Mouse (Mus musculus) CH12.LX (cell line): Measurements from ENCODE around the gene Dhx15. TPM values are rescaled to one million over a fixed set of nuclear protein-coding genes. Genes with fewer than 3 reads are reported as not detected.
A peak's percentile ranks its signal among the peaks of the same experiment; 100 is the strongest.

Source experiments
- DNase-seq: peaks from one replicate; pipeline ENCODE4 v3.0.0-alpha.2; 2013; ENCODE audit errors: extremely low read depth
- H3K27ac ChIP-seq: 2 replicates; pipeline ENCODE4 v1.5.1; 2012; ENCODE audit warnings: low read depth, mild to moderate bottlenecking, control low read depth, moderate library complexity; ENCODE audit not compliant: insufficient read depth
- H3K27me3 ChIP-seq: replicated peaks from 2 replicates; pipeline ENCODE3; 2012; ENCODE audit warnings: inconsistent platforms
- H3K36me3 ChIP-seq, 2 experiments: replicated peaks in 1 of 2; 2 replicates each; pipeline versions ENCODE3 to v1.6.1; 2012; ENCODE audit warnings: inconsistent platforms in 1 of 2, low read length in 1 of 2, mild to moderate bottlenecking in 1 of 2, mixed read lengths in 1 of 2, moderate library complexity in 1 of 2; ENCODE audit not compliant: control insufficient read depth in 1 of 2, insufficient read depth in 1 of 2
- H3K4me1 ChIP-seq, 2 experiments: 2 replicates each; pipeline ENCODE4 v1.6.1; 2012; ENCODE audit warnings: inconsistent platforms in 1 of 2, moderate library complexity in 1 of 2; ENCODE audit not compliant: insufficient read depth in 2 of 2, control insufficient read depth in 1 of 2
- H3K4me2 ChIP-seq: 2 replicates; pipeline ENCODE4 v1.6.1; 2012; ENCODE audit warnings: low read depth, mild to moderate bottlenecking, control low read depth; ENCODE audit not compliant: poor library complexity, insufficient read depth, severe bottlenecking
- H3K4me3 ChIP-seq, 3 experiments: fragments of 150-350 bp in 1 of 3; sonication (generic) in 1 of 3; replicated peaks in 1 of 3; 2 replicates each; pipeline versions ENCODE3 to v1.5.1; 2011 to 2012; ENCODE audit warnings: low read depth in 2 of 3, low read length in 2 of 3, mild to moderate bottlenecking in 2 of 3, moderate library complexity in 2 of 3, control low read depth in 1 of 3, improper control_type of control experiment in 1 of 3, inconsistent platforms in 1 of 3, mixed read lengths in 1 of 3; ENCODE audit not compliant: poor library complexity in 1 of 3
- H3K79me2 ChIP-seq: replicated peaks from 2 replicates; pipeline ENCODE4 v1.6.1; 2012; ENCODE audit warnings: mild to moderate bottlenecking, moderate library complexity; ENCODE audit not compliant: control insufficient read depth, poor library complexity, insufficient read depth, severe bottlenecking; ENCODE audit errors: extremely low read depth
- H3K9ac ChIP-seq: 2 replicates; pipeline ENCODE4 v1.6.1; 2012; ENCODE audit warnings: low read depth, mild to moderate bottlenecking, control low read depth, moderate library complexity; ENCODE audit not compliant: insufficient read depth
- H3K9me3 ChIP-seq: replicated peaks from 2 replicates; pipeline ENCODE3; 2012; ENCODE audit warnings: low read length, inconsistent platforms, mixed read lengths
- BHLHE40 ChIP-seq: IDR thresholded peaks from 2 replicates; pipeline ENCODE4 v1.6.1; 2011; ENCODE audit warnings: mild to moderate bottlenecking, low read depth, low read length, improper control_type of control experiment
- CHD1 ChIP-seq: IDR thresholded peaks from 2 replicates; pipeline ENCODE4 v1.6.1; 2012; ENCODE audit warnings: low read depth, low read length, improper control_type of control experiment, inconsistent platforms
- ELF1 ChIP-seq: IDR thresholded peaks from 2 replicates; pipeline ENCODE4 v1.6.1; 2014; ENCODE audit warnings: low read depth, mild to moderate bottlenecking, inconsistent platforms, low read length, improper control_type of control experiment
- EP300 ChIP-seq: IDR thresholded peaks from 2 replicates; pipeline ENCODE4 v1.6.1; 2011; ENCODE audit warnings: low read length, improper control_type of control experiment
- GABPA ChIP-seq: IDR thresholded peaks from 2 replicates; pipeline ENCODE4 v1.6.1; 2012; ENCODE audit warnings: low read depth, low read length, improper control_type of control experiment, inconsistent platforms; ENCODE audit not compliant: insufficient replicate concordance
- HCFC1 ChIP-seq: IDR thresholded peaks from 2 replicates; pipeline ENCODE4 v1.6.1; 2012; ENCODE audit warnings: low read depth, mild to moderate bottlenecking, inconsistent platforms, low read length, improper control_type of control experiment
- JUN ChIP-seq: IDR thresholded peaks from 2 replicates; pipeline ENCODE4 v1.6.1; 2011; ENCODE audit warnings: low read depth, mild to moderate bottlenecking, low read length, improper control_type of control experiment, moderate library complexity; ENCODE audit not compliant: insufficient read depth
- JUND ChIP-seq: conservative IDR thresholded peaks from 2 replicates; pipeline ENCODE4 v1.6.1; 2011; ENCODE audit warnings: low read depth, low read length, improper control_type of control experiment
- KAT2A ChIP-seq: IDR thresholded peaks from 2 replicates; pipeline ENCODE4 v1.6.1; 2012; ENCODE audit warnings: low read length, improper control_type of control experiment, inconsistent platforms; ENCODE audit not compliant: insufficient replicate concordance
- MAFK ChIP-seq: IDR thresholded peaks from 2 replicates; pipeline ENCODE4 v1.6.1; 2011; ENCODE audit warnings: low read length, improper control_type of control experiment; ENCODE audit not compliant: insufficient replicate concordance
- MEF2A ChIP-seq: IDR thresholded peaks from 2 replicates; pipeline ENCODE4 v1.6.1; 2014; ENCODE audit warnings: low read depth, mild to moderate bottlenecking, inconsistent platforms, low read length, improper control_type of control experiment, borderline replicate concordance
- MXI1 ChIP-seq: IDR thresholded peaks from 2 replicates; pipeline ENCODE4 v1.6.1; 2011; ENCODE audit warnings: mild to moderate bottlenecking, low read depth, low read length, improper control_type of control experiment
- MYC ChIP-seq: IDR thresholded peaks from 2 replicates; pipeline ENCODE4 v1.6.1; 2011; ENCODE audit warnings: low read depth, mild to moderate bottlenecking, improper control_type of control experiment, low read length
- NRF1 ChIP-seq: IDR thresholded peaks from 2 replicates; pipeline ENCODE4 v1.6.1; 2014; ENCODE audit warnings: low read depth, mild to moderate bottlenecking, inconsistent platforms, low read length, improper control_type of control experiment, moderate library complexity
- PAX5 ChIP-seq: IDR thresholded peaks from 2 replicates; pipeline ENCODE4 v1.6.1; 2012; ENCODE audit warnings: low read length, inconsistent platforms, mixed read lengths
- POLR2A ChIP-seq: IDR thresholded peaks from 2 replicates; pipeline ENCODE4 v1.6.1; 2011; ENCODE audit warnings: low read depth, mild to moderate bottlenecking, improper control_type of control experiment, low read length
- POLR2AphosphoS2 ChIP-seq: IDR thresholded peaks from 2 replicates; pipeline ENCODE4 v1.6.1; 2011; ENCODE audit warnings: low read depth, low read length, improper control_type of control experiment
- RAD21 ChIP-seq: IDR thresholded peaks from 2 replicates; pipeline ENCODE4 v1.6.1; 2011; ENCODE audit warnings: low read depth, mild to moderate bottlenecking, low read length, improper control_type of control experiment, moderate library complexity
- SIN3A ChIP-seq: IDR thresholded peaks from 2 replicates; pipeline ENCODE4 v1.6.1; 2012; ENCODE audit warnings: low read length, improper control_type of control experiment, inconsistent platforms
- TCF12 ChIP-seq: IDR thresholded peaks from 2 replicates; pipeline ENCODE4 v1.6.1; 2014; ENCODE audit warnings: low read depth, mild to moderate bottlenecking, inconsistent platforms, low read length, improper control_type of control experiment
- UBTF ChIP-seq: IDR thresholded peaks from 2 replicates; pipeline ENCODE4 v1.6.1; 2012; ENCODE audit warnings: low read depth, mild to moderate bottlenecking, inconsistent platforms, low read length, improper control_type of control experiment, moderate library complexity
- USF1 ChIP-seq: IDR thresholded peaks from 2 replicates; pipeline ENCODE4 v1.6.1; 2014; ENCODE audit warnings: low read depth, mild to moderate bottlenecking, inconsistent platforms, low read length, improper control_type of control experiment
- ZNF384 ChIP-seq: IDR thresholded peaks from 2 replicates; pipeline ENCODE4 v1.6.1; 2012; ENCODE audit warnings: low read depth, low read length, improper control_type of control experiment, inconsistent platforms
- dilution Hi-C: fragments of 300-500 bp; cut with MboI; formaldehyde crosslinking; loops from 2 replicates; pipeline ENCODE4 v1.14.3; 2020; ENCODE audit warnings: low sequenced_read_pairs; ENCODE audit not compliant: extremely low pct_unique_long_range_greater_than_20kb, extremely low pct_ligation_motif_present
- in situ Hi-C: fragments of 300-500 bp; cut with MboI; formaldehyde crosslinking; loops from 3 replicates; pipeline ENCODE4 v1.14.3; 2019; ENCODE audit warnings: low sequenced_read_pairs, low pct_ligation_motif_present, low pct_unique_long_range_greater_than_20kb, mixed read lengths
- polyA plus RNA-seq: library from polyadenylated mRNA; unstranded; fragments of >175 nt; gene quantifications from 2 replicates; pipeline ENCODE4 v1.2.1, GENCODE M21; 2012; ENCODE audit warnings: low read depth; ENCODE audit not compliant: insufficient read length
- total RNA-seq, 2 experiments: library from RNA; depleted of rRNA; stranded (reverse); fragments of 300-350 nt in 1 of 2; fragments of >200 nt in 1 of 2; gene quantifications; 2 replicates each; pipeline ENCODE4 v1.2.3; 2012 to 2014

Gene Dhx15
- total and polyA plus RNA-seq, 3 experiments: 101 to 355 (median 287) TPM

GRCm38 (mm10) chr5:52213143-52213900 lies 23.0 kb upstream of the Dhx15 start:
- no peak overlapping the region for H3K9ac ChIP-seq
- no peak for DNase-seq
- dilution Hi-C loops: no loop called here
- H3K4me1 ChIP-seq: no peaks in the 10 kb centered on the region
- no peaks in the 10 kb centered on the region for H3K9me3 ChIP-seq
- peaks cover 0 to 2% of the 10 kb centered on the region in 2 experiments for H3K36me3 ChIP-seq
- H3K27ac ChIP-seq: no peak overlapping the region
- no peak for TF ChIP-seq USF1
- no peak for TF ChIP-seq ZNF384
- no peak for TF ChIP-seq BHLHE40
- TF ChIP-seq PAX5: no peak
- TF ChIP-seq POLR2A: no peak
- no peak for TF ChIP-seq HCFC1
- H3K27me3 ChIP-seq: no peaks in the 10 kb centered on the region
- in situ Hi-C loops: no loop called here
- H3K4me3 ChIP-seq: no peak overlapping the region
- H3K79me2 ChIP-seq: no peaks in the 10 kb centered on the region
- H3K4me2 ChIP-seq: no peak overlapping the region

GRCm38 (mm10) chr5:52191180-52191468 lies 810 bp upstream of the Dhx15 start:
- Histone ChIP-seq H3K27me3 (no peaks in the 10 kb centered on the region), H3K9me3 (no peaks in the 10 kb centered on the region), H3K4me1 (peaks cover 2 to 21% of the 10 kb centered on the region in 2 experiments; a peak in 3 of 4 replicates), H3K4me2 (peak overlapping the region; percentile 82), H3K27ac (no peak overlapping the region; the same call in 1 of the 2 replicates), H3K36me3 (peaks cover 9 to 22% of the 10 kb centered on the region in 2 experiments), H3K9ac (peak overlapping the region; percentile 79)
- in situ Hi-C loops: no loop called here
- no peak for DNase-seq
- dilution Hi-C loops: no loop called here
- TF ChIP-seq POLR2A: no peak
- TF ChIP-seq POLR2AphosphoS2: no peak
- TF ChIP-seq GABPA: no peak
- no peak for TF ChIP-seq MEF2A
- TF ChIP-seq CHD1: no peak
- TF ChIP-seq MYC: no peak
- no peak for TF ChIP-seq JUN
- no peak for TF ChIP-seq ELF1
- TF ChIP-seq MXI1: no peak
- TF ChIP-seq MAFK: no peak
- no peak for TF ChIP-seq RAD21
- TF ChIP-seq USF1: no peak
- TF ChIP-seq EP300: no peak
- no peak for TF ChIP-seq TCF12
- no peak for TF ChIP-seq HCFC1
- no peak for TF ChIP-seq KAT2A
- no peak for TF ChIP-seq SIN3A
- TF ChIP-seq JUND: no peak
- no peak for TF ChIP-seq NRF1
- TF ChIP-seq UBTF: no peak
- TF ChIP-seq, all 38 proteins: peak for 0
- Histone ChIP-seq H3K4me3 (peak overlapping the region; percentile 41 to 86 (median 70)), H3K79me2 (peaks cover 39% of the 10 kb centered on the region)
